Mouse (Mus musculus) embryonic facial prominence, embryonic 14.5 days (tissue): ENCODE measurements around the gene Ssna1. TPM values are rescaled to one million over a fixed set of nuclear protein-coding genes. Genes with fewer than 3 reads are reported as not detected.

Experiments
- ATAC-seq: fragments of 200-750 bp; cut with Nextera tagmentation; 2 replicates; pipeline ENCODE4 v1.8.0; 2017; ENCODE audit warnings: low read depth, moderate number of reproducible peaks, moderate TSS enrichment
- DNase-seq: peaks from one replicate; pipeline ENCODE4 v3.0.0-alpha.2; 2015; ENCODE audit warnings: low spot score
- H3K27ac ChIP-seq: fragments of 300-500 bp; sonication (generic); replicated peaks from 2 replicates; pipeline ENCODE4 v1.5.1; 2014; ENCODE audit warnings: low read depth, mild to moderate bottlenecking, low read length, moderate library complexity
- H3K27me3 ChIP-seq: fragments of 300-500 bp; sonication (generic); replicated peaks from 2 replicates; pipeline ENCODE4 v1.6.1; 2014; ENCODE audit warnings: low read length; ENCODE audit not compliant: control insufficient read depth, insufficient read depth
- H3K36me3 ChIP-seq: fragments of 300-500 bp; sonication (generic); 2 replicates; pipeline ENCODE4 v1.6.1; 2014; ENCODE audit warnings: low read length, mixed read lengths; ENCODE audit not compliant: control insufficient read depth, insufficient read depth
- H3K4me1 ChIP-seq: fragments of 300-500 bp; sonication (generic); 2 replicates; pipeline ENCODE4 v1.6.1; 2014; ENCODE audit warnings: antibody characterized with exemption, low read length; ENCODE audit not compliant: control insufficient read depth, insufficient read depth
- H3K4me2 ChIP-seq: fragments of 300-500 bp; sonication (generic); 2 replicates; pipeline ENCODE4 v1.6.1; 2014; ENCODE audit warnings: low read depth, mild to moderate bottlenecking, low read length, moderate library complexity, mixed read lengths
- H3K4me3 ChIP-seq: fragments of 300-500 bp; sonication (generic); 2 replicates; pipeline ENCODE4 v1.5.1; 2014; ENCODE audit warnings: low read depth, mild to moderate bottlenecking, low read length
- H3K9ac ChIP-seq: fragments of 300-500 bp; sonication (generic); 2 replicates; pipeline ENCODE4 v1.6.1; 2014; ENCODE audit warnings: low read depth, mild to moderate bottlenecking, low read length, moderate library complexity, mixed read lengths
- H3K9me3 ChIP-seq: fragments of 300-500 bp; sonication (generic); 2 replicates; pipeline ENCODE4 v1.6.1; 2016; ENCODE audit warnings: low read length; ENCODE audit not compliant: control insufficient read depth
- WGBS: fragments of 180-500 bp; shearing (Covaris S2); extraction: QIAGEN DNeasy Blood & Tissue Kit; methylation state at CpG from one replicate; pipeline ENCODE4 v1.1.7; 2014; 5-methylcytosine and 5-hydroxymethylcytosine counted together
- polyA plus RNA-seq: library from polyadenylated mRNA; unstranded; fragments of >200 nt; fragmentation: Nextera tagmentation; extraction: Ambion mirVana; gene quantifications from 2 replicates; pipeline ENCODE4 v1.2.1, GENCODE M21; 2014

Gene Ssna1
- polyA plus RNA-seq, 1 experiment from 2014 or later, result 240 TPM

DNA sequence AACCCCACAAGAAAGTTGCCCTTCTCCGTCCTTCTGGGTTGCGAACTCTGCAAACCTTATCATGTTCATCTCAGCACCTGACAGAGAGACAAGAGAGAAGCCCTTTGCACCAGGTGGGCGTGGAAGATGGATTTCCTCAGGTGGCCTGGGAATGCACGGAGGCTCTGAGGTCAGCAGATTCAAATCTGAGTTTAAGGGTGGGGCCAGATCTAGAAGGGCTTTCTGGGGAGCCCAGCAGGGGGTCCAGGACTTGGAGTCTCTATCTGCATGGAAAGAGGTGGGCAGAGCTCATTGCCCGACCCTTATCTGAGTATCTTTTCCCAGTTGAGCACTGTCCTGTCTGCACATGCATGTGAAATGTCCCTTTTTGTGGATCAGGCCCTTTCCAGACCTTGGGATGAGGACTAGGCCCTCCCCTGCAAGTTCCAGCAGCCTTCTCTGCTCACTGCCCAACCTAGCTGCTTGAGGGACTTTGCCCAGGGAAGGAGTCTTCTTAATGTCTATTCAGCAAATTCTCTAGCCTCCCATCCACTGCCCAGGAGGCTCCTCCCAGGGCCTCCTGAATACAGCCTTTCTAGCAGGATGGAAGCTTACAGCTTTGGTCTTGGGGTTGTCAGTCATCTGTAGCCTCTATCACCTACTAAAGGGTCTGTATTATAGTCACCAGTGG lies 37.6 kb downstream of the Ssna1 start:
- DNase-seq (no peak), ATAC-seq (no peak)
- no peaks in the 10 kb centered on the region for H3K4me1 ChIP-seq
- no peak overlapping the region for H3K4me2 ChIP-seq
- H3K36me3 ChIP-seq, result no peaks in the 10 kb centered on the region
- 67% methylated on average over 5 of the region's 5 CpGs for WGBS
- no peak overlapping the region for H3K27ac ChIP-seq
- no peaks in the 10 kb centered on the region for H3K9me3 ChIP-seq
- H3K4me3 ChIP-seq, result no peak overlapping the region
- H3K27me3 ChIP-seq, result no peaks in the 10 kb centered on the region
- no peak overlapping the region for H3K9ac ChIP-seq

DNA sequence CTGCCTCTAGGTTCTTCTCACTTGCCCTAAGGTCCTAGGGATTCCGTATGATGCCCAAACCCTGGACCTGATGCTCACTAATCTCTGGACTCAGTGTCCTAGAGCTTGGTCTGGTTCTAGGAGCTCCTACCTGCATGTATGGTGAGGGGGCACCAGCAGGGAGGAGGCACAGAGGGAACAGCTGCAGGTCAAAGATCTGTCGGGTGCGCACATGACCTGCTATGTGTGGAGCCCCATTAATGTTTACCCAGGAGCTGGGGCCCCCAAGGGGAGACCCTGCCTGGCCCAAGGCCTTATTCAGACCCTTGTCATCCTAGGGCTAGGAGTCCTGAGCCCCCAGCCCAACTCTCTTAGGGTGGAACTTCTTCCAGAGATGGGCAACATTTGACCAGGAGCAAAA lies 38.2 kb downstream of the Ssna1 start, which contains the start of gene Slc34a3:
Slc34a3 (minus strand) TSS at position 315 of the 400 bp plus-strand sequence.
- no peaks in the 10 kb centered on the region for H3K4me1 ChIP-seq
- 87% methylated on average over 3 of the region's 3 CpGs for WGBS
- no peaks in the 10 kb centered on the region for H3K36me3 ChIP-seq
- H3K4me3 ChIP-seq, result no peak within 1 kb of the TSS
- ATAC-seq, result no peak
- H3K4me2 ChIP-seq, result no peak within 1 kb of the TSS
- no peak for DNase-seq
- H3K9me3 ChIP-seq, result no peaks in the 10 kb centered on the region
- H3K27me3 ChIP-seq, result no peaks in the 10 kb centered on the region
- no peak within 1 kb of the TSS for H3K27ac ChIP-seq
- no peak within 1 kb of the TSS for H3K9ac ChIP-seq

DNA sequence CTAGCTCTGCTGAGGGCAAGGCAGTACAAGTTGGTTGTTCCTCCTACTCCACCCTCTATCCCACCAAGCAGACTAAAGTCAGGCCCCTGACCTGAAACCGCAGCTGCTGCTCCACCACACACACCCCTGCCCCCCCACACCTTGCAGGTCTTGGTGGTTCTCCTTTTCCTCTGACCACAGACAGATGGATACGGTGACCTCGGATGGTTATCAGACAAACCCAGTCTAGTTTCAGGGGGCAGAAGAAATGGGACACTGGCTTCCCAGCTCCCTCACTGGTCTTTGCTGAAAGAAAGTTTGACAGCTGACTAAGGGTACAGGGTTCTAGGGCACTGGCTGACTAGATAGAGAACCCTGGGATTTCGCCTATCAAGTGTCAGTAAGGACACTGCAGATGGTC lies 38.8 kb downstream of the Ssna1 start:
- WGBS, result 74% methylated on average over 4 of the region's 4 CpGs
- H3K4me1 ChIP-seq, result peaks cover 3% of the 10 kb centered on the region; the same call in 1 of the 2 replicates
- DNase-seq, result no peak
- no peak for ATAC-seq
- H3K4me2 ChIP-seq, result no peak overlapping the region
- no peak overlapping the region for H3K4me3 ChIP-seq
- no peak overlapping the region for H3K27ac ChIP-seq
- no peak overlapping the region for H3K9ac ChIP-seq
- H3K36me3 ChIP-seq, result no peaks in the 10 kb centered on the region
- no peaks in the 10 kb centered on the region for H3K27me3 ChIP-seq
- H3K9me3 ChIP-seq, result no peaks in the 10 kb centered on the region

DNA sequence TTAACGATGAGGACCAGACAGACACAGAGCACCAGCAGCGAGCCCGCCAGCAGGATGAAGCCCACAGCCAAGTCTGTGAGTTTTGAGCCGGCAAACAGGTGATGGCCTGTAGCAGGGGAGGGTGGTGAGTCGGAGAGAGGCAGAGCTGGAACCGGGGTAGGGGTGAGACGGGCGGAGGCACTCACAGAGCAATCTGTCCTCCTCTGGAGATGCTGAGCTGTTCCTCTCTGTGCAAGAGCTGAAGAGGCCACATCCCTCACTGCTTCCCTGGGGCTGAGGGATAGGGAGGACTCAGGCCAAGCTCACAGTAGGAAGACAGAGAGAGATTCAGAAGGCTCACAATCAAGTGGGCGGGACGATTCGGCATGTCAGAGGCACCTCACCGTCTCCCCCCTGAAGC lies 41.2 kb downstream of the Ssna1 start:
- Histone ChIP-seq H3K27ac (no peak overlapping the region), H3K4me2 (no peak overlapping the region), H3K9me3 (no peaks in the 10 kb centered on the region), H3K36me3 (no peaks in the 10 kb centered on the region), H3K4me1 (peaks cover 6% of the 10 kb centered on the region), H3K27me3 (no peaks in the 10 kb centered on the region), H3K9ac (no peak overlapping the region), H3K4me3 (no peak overlapping the region)
- ATAC-seq (no peak), DNase-seq (no peak)
- 57% methylated on average over 12 of the region's 12 CpGs for WGBS

DNA sequence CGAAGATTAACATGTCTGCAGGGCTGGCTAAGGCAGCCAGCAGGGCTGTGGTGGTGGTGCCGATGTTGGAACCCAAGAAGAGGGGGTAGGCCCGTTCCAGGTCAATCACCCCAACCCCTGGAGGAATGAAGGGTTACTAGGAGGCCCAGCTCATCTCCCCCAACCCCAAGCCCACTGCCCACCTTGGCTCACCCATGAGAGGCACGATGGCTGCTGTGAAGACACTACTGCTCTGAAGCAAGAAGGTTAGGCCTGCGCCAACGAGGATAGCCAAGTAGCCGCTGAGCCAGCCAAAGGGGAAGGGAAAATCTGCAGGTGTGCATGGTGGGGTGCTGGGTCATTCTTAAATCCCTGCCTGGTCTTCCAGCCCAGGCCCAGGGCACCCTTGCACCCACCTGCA lies 41.7 kb downstream of the Ssna1 start:
- no peak for DNase-seq
- Histone ChIP-seq H3K4me2 (no peak overlapping the region), H3K27me3 (no peaks in the 10 kb centered on the region), H3K4me3 (no peak overlapping the region), H3K4me1 (peaks cover 7% of the 10 kb centered on the region), H3K9me3 (no peaks in the 10 kb centered on the region), H3K36me3 (no peaks in the 10 kb centered on the region), H3K9ac (no peak overlapping the region), H3K27ac (no peak overlapping the region)
- ATAC-seq, result no peak
- 86% methylated on average over 7 of the region's 7 CpGs for WGBS

DNA sequence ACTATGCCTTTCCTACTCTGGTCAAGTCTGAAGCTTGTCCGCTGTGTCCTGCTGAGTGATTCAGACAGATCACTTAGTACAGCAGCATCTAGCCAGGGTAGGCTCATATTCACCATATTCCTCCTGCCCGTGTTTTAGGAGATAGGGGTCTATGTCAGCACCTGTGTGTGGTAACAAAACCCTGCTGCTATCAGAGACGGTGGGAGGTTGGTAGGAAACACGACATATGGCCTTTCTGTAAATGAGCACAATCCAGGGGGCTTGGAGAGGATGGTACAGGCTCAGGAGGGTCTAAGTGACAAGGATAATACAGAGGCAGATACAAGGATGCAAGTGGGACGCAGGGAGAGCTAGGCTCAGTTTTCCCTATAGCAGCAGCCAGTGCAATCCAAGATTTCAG lies 42.7 kb downstream of the Ssna1 start:
- H3K27me3 ChIP-seq, result no peaks in the 10 kb centered on the region
- no peak for DNase-seq
- H3K4me1 ChIP-seq, result peaks cover 10% of the 10 kb centered on the region
- no peak overlapping the region for H3K27ac ChIP-seq
- H3K36me3 ChIP-seq, result no peaks in the 10 kb centered on the region
- H3K4me3 ChIP-seq, result no peak overlapping the region
- no peak for ATAC-seq
- WGBS, result 75% methylated on average over 5 of the region's 5 CpGs
- no peak overlapping the region for H3K4me2 ChIP-seq
- no peaks in the 10 kb centered on the region for H3K9me3 ChIP-seq
- no peak overlapping the region for H3K9ac ChIP-seq

DNA sequence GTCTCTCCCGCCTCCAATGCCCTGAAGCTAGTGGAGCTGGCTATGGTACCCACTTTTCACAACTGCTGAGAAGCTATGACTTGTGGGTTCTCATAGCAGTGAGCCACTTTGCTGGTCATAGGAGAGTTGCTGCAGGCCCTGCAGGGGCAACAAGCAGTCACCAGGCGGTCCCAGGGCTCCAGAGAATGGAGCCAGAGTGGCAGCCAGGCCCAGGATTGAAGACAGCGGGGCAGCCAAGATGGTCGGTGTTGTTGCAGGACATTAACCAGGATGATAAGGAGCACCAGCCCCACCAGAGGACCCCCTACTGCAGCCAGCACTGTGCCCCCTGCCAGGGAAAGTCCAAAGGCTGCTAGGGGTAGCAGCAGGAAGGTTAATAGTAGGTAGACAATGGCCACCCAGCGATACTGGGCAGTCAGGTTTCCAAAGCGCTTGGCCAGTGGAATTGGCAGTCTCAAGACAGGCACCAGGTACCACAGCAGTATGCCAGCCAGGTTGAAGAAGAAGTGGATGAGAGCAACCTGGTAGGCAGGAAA lies 43.2 kb downstream of the Ssna1 start:
- H3K4me1 ChIP-seq, result peaks cover 10% of the 10 kb centered on the region
- ATAC-seq (no peak), DNase-seq (no peak)
- no peaks in the 10 kb centered on the region for H3K27me3 ChIP-seq
- H3K27ac ChIP-seq, result no peak overlapping the region
- H3K4me3 ChIP-seq, result no peak overlapping the region
- peak overlapping the region; percentile 49; the same call in 1 of the 2 replicates for H3K9ac ChIP-seq
- peak overlapping the region; percentile 39; the same call in 1 of the 2 replicates for H3K4me2 ChIP-seq
- no peaks in the 10 kb centered on the region for H3K9me3 ChIP-seq
- WGBS, result 60% methylated on average over 6 of the region's 6 CpGs
- no peaks in the 10 kb centered on the region for H3K36me3 ChIP-seq

DNA sequence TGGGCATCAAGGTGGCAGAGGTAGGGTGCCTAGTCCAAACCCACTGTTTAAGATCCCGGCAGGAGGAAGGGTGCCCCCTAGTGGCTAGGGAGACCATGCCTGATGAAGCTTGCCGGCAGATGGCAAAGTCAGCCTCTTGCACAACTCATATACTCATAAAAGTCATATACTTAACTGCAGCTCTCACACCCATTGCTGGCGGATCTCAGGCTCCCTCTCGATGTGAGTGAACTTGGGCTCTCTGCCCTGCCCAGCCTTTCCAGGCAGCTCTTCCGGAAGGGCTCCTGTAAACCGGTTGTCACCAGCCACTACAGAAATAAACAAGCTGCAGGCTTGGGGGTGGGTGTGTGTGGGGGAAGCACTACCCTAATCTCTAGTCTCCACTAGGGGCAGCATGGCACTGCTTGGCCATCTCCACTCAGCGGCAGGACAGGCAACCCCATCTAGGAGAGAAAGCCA lies 43.8 kb downstream of the Ssna1 start:
- H3K27me3 ChIP-seq, result no peaks in the 10 kb centered on the region
- peak; percentile 92 for DNase-seq
- no peaks in the 10 kb centered on the region for H3K36me3 ChIP-seq
- H3K4me1 ChIP-seq, result peaks cover 14% of the 10 kb centered on the region
- H3K9ac ChIP-seq, result peak overlapping the region; percentile 49; the same call in 1 of the 2 replicates
- H3K27ac ChIP-seq, result peak overlapping the region; percentile 70; the same call in 1 of the 2 replicates
- 0 out of 2 replicates have a peak overlapping the region, but pooled peaks have one; percentile 10 for H3K4me3 ChIP-seq
- peak overlapping the region; percentile 39 for H3K4me2 ChIP-seq
- WGBS, result 0% methylated on average over 7 of the region's 7 CpGs
- ATAC-seq, result peak; percentile 15; the same call in 1 of the 2 replicates
- no peaks in the 10 kb centered on the region for H3K9me3 ChIP-seq

DNA sequence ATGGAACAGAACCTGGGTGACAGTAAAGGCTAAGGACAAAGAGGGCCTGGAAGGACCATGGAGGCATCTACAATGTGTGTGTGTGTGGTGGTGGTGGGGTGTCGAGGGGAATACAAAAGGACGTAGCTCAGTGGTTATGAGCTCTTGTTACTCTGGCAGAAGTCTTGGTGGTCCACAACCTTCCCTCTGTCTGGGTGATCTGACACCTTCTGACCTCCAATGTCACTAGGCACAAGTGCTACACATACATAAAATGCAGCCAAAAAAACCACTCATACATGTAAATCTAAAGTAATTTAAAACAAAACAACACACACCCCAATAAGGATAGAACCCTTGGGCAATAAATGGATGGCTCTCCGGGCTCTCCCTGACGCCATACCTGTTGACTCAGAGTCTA lies 44.8 kb downstream of the Ssna1 start:
- no peaks in the 10 kb centered on the region for H3K36me3 ChIP-seq
- no peak for ATAC-seq
- H3K4me2 ChIP-seq, result no peak overlapping the region
- H3K9ac ChIP-seq, result 0 out of 2 replicates have a peak overlapping the region, but pooled peaks have one; percentile 30
- DNase-seq, result no peak
- H3K4me3 ChIP-seq, result no peak overlapping the region
- H3K27ac ChIP-seq, result no peak overlapping the region
- H3K4me1 ChIP-seq, result peaks cover 17% of the 10 kb centered on the region
- no peaks in the 10 kb centered on the region for H3K9me3 ChIP-seq
- H3K27me3 ChIP-seq, result no peaks in the 10 kb centered on the region
- WGBS, result 94% methylated on average over 4 of the region's 4 CpGs
